Comparison of ENCODE assay signal across 18 mouse cellular contexts in the genomic region with DNA sequence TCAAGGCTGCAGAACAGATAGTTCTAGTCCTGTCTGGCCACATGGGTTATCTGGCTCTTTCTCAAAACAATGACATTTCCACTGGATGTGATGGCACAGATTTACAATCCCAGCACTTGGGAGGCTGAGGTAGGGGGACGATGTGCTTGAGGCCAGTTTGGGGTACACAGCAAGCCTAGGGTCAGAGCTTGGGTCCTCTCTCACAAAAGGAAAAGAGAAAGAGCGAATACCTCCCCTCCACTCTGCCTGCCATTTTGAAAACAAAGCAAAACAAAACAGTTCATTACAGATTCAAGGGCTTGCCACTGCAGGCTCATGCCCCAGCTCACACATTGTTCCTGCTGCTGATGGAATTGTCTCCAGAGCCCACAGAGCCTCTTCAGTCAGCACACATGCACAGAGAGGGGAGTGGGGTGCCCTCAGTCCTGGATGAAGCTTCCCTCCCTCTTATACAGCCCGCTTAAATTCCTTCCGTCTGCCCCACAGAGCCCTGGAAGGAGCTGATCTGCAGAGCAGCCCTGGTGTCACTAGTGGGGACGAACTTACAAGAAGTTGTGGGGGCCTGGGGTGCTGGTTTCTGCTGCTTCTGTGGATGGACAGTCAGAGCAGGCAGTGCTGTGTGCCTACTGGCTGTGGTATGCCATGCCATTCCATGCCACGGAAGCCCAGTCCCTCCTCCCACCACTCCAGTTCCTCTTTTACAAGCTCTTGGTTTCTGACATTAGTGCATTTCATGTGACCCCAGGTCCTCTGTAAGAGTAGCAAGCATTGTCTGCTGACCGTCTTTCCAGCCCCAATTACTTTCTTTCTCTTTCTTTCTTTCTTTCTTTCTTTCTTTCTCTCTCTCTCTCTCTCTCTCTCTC. TPM values are rescaled to one million over a fixed set of nuclear protein-coding genes. Genes with fewer than 3 reads are reported as not detected.
DNase-seq lines count a peak whose midpoint lies in the region; ATAC-seq lines count a peak whose summit lies in the region.
"Had no signal": no experiment of that assay in that cellular context is flagged by ENCODE, and none has a peak within 500 bp of the region (broad histone marks: within the 10 kb centered on the region; RNA-seq: fewer than 3 reads in every experiment).

No protein-coding gene starts in this region.

- peak; percentile 18 for DNase-seq in neural tube, embryonic 10.5 days (ENCODE audit: extremely low spot score, low spot score)
- DNase-seq in spleen, adult 12 weeks (ENCODE audit: low spot score), result no peak
- no peak for DNase-seq in frontal cortex, postnatal 14 days (ENCODE audit: low spot score in 2 of 2)
- DNase-seq in kidney, postnatal 4 days, result no peak
- DNase-seq: cerebellum, adult 8-10 months; kidney, adult 18-20 months; liver; lung, postnatal 10 days; right cerebral cortex, adult 18-20 months had no signal

- no peaks in the 10 kb centered on the region for H3K36me3 ChIP-seq in neural tube, embryonic 15.5 days
- no peaks in the 10 kb centered on the region for H3K36me3 ChIP-seq in forebrain, embryonic 13.5 days (ENCODE audit: poor library complexity, severe bottlenecking)
- no peaks in the 10 kb centered on the region for H3K36me3 ChIP-seq in hindbrain, embryonic 16.5 days (ENCODE audit: control insufficient read depth, insufficient read depth, low read length)
- no peaks in the 10 kb centered on the region for H3K36me3 ChIP-seq in neural tube, embryonic 13.5 days
- H3K36me3 ChIP-seq: embryonic facial prominence, embryonic 13.5 days; G1E had no signal

- H3K27ac ChIP-seq in neural tube, embryonic 15.5 days (replicated peaks), result no peak overlapping the region
- H3K27ac ChIP-seq in forebrain, embryonic 13.5 days, result peak overlapping the region; percentile 68; the same call in 1 of the 2 replicates
- H3K27ac ChIP-seq in hindbrain, embryonic 16.5 days (ENCODE audit: low read depth, low read length), result no peak overlapping the region; the same call in 1 of the 2 replicates
- H3K27ac ChIP-seq in neural tube, embryonic 13.5 days (replicated peaks), result peak overlapping the region; percentile 9; the same call in 1 of the 2 replicates
- H3K27ac ChIP-seq: embryonic facial prominence, embryonic 13.5 days had no signal

- H3K9ac ChIP-seq in neural tube, embryonic 15.5 days (replicated peaks), result no peak overlapping the region
- H3K9ac ChIP-seq in forebrain, embryonic 13.5 days, result no peak overlapping the region
- H3K9ac ChIP-seq in hindbrain, embryonic 16.5 days (ENCODE audit: low read depth, low read length), result no peak overlapping the region; the same call in 1 of the 2 replicates
- H3K9ac ChIP-seq in neural tube, embryonic 13.5 days, result no peak overlapping the region
- H3K9ac ChIP-seq: embryonic facial prominence, embryonic 13.5 days had no signal

- ATAC-seq in neural tube, embryonic 15.5 days (ENCODE audit: low FRiP score), result no peak
- ATAC-seq in forebrain, embryonic 13.5 days, result peak; percentile 45; the same call in 1 of the 2 replicates
- ATAC-seq in hindbrain, embryonic 16.5 days, result peak; percentile 48; the same call in 1 of the 2 replicates
- no peak for ATAC-seq in neural tube, embryonic 13.5 days (ENCODE audit: low read depth)

- 24% methylated on average over 7 of the region's 7 CpGs for WGBS in neural tube, embryonic 15.5 days
- 18% methylated on average over 7 of the region's 7 CpGs for WGBS in forebrain, embryonic 13.5 days
- whole genome bisulfite sequencing in hindbrain, embryonic 16.5 days, result 25% methylated on average over 7 of the region's 7 CpGs
- 29% methylated on average over 7 of the region's 7 CpGs for WGBS in neural tube, embryonic 13.5 days

- no peaks in the 10 kb centered on the region for H3K27me3 ChIP-seq in neural tube, embryonic 15.5 days (replicated peaks)
- H3K27me3 ChIP-seq in forebrain, embryonic 13.5 days, result peaks cover 2% of the 10 kb centered on the region
- H3K27me3 ChIP-seq in hindbrain, embryonic 16.5 days (replicated peaks; ENCODE audit: control insufficient read depth, insufficient read depth, low read length), result no peaks in the 10 kb centered on the region
- H3K27me3 ChIP-seq in neural tube, embryonic 13.5 days, result 0 out of 2 replicates have a peak, but pooled peaks cover 6% of the 10 kb centered on the region
- H3K27me3 ChIP-seq: embryonic facial prominence, embryonic 13.5 days had no signal

- peaks cover 21% of the 10 kb centered on the region for H3K4me1 ChIP-seq in neural tube, embryonic 15.5 days
- H3K4me1 ChIP-seq in forebrain, embryonic 13.5 days, result peaks cover 29% of the 10 kb centered on the region
- H3K4me1 ChIP-seq in hindbrain, embryonic 16.5 days (ENCODE audit: control insufficient read depth, insufficient read depth, low read depth, low read length), result peaks cover 12% of the 10 kb centered on the region
- peaks cover 27% of the 10 kb centered on the region for H3K4me1 ChIP-seq in neural tube, embryonic 13.5 days (replicated peaks)
- H3K4me1 ChIP-seq: embryonic facial prominence, embryonic 13.5 days had no signal

- no peak overlapping the region for H3K4me3 ChIP-seq in neural tube, embryonic 15.5 days (replicated peaks)
- no peak overlapping the region for H3K4me3 ChIP-seq in forebrain, embryonic 13.5 days
- H3K4me3 ChIP-seq in hindbrain, embryonic 16.5 days (ENCODE audit: low read length), result no peak overlapping the region
- no peak overlapping the region for H3K4me3 ChIP-seq in neural tube, embryonic 13.5 days
- H3K4me3 ChIP-seq: embryonic facial prominence, embryonic 13.5 days; myocyte had no signal

- no peaks in the 10 kb centered on the region for H3K9me3 ChIP-seq in neural tube, embryonic 15.5 days (replicated peaks)
- H3K9me3 ChIP-seq in forebrain, embryonic 13.5 days (replicated peaks), result no peaks in the 10 kb centered on the region
- no peaks in the 10 kb centered on the region for H3K9me3 ChIP-seq in hindbrain, embryonic 16.5 days (ENCODE audit: control insufficient read depth, low read length)
- no peaks in the 10 kb centered on the region for H3K9me3 ChIP-seq in neural tube, embryonic 13.5 days
- H3K9me3 ChIP-seq: embryonic facial prominence, embryonic 13.5 days; G1E had no signal

- no peak overlapping the region for H3K4me2 ChIP-seq in neural tube, embryonic 15.5 days
- peak overlapping the region; percentile 3; the same call in 1 of the 2 replicates for H3K4me2 ChIP-seq in forebrain, embryonic 13.5 days
- no peak overlapping the region for H3K4me2 ChIP-seq in hindbrain, embryonic 16.5 days (ENCODE audit: low read length)
- no peak overlapping the region for H3K4me2 ChIP-seq in neural tube, embryonic 13.5 days
- H3K4me2 ChIP-seq: embryonic facial prominence, embryonic 13.5 days had no signal

RNA-seq across cellular contexts. Expression of gene Tex29, which starts 49.1 kb away (rescaled TPM):
- 0.61 and 0.67 TPM in 2 replicates for polyA plus RNA-seq in neural tube, embryonic 15.5 days (2015; fragmentation: Nextera tagmentation; extraction: Ambion mirVana)
- polyA plus RNA-seq in forebrain, embryonic 13.5 days (2015; fragmentation: Nextera tagmentation; extraction: Ambion mirVana), result 0.30 and 0.89 TPM in 2 replicates
- 0.26 and 0.49 TPM in 2 replicates for polyA plus RNA-seq in hindbrain, embryonic 16.5 days (2015; fragmentation: Nextera tagmentation; extraction: Ambion mirVana)
- 0.43 TPM in 1 of 2 replicates, not detected in the other for polyA plus RNA-seq in neural tube, embryonic 13.5 days (2015; fragmentation: Nextera tagmentation; extraction: Ambion mirVana)
- polyA plus RNA-seq: C2C12; embryonic facial prominence, embryonic 13.5 days; frontal cortex, adult 2 months; myocyte had no signal

Comparison
In these comparisons a context has a peak if more than half of its experiments do, and no peak if none do; other contexts are left out.
1. H3K27ac ChIP-seq: peak in forebrain, embryonic 13.5 days (single experiment) and neural tube, embryonic 13.5 days (single experiment); none in neural tube, embryonic 15.5 days (single experiment) and hindbrain, embryonic 16.5 days (single experiment).
2. ATAC-seq: peak in forebrain, embryonic 13.5 days (single experiment) and hindbrain, embryonic 16.5 days (single experiment); none in neural tube, embryonic 15.5 days (single experiment) and neural tube, embryonic 13.5 days (single experiment).